Mouse (Mus musculus) midbrain, embryonic 11.5 days (tissue): ENCODE measurements around the gene Cend1. TPM values are rescaled to one million over a fixed set of nuclear protein-coding genes. Genes with fewer than 3 reads are reported as not detected.

Experiments used
- ATAC-seq: fragments of 200-750 bp; cut with Nextera tagmentation; 2 replicates; pipeline ENCODE4 v1.8.0; 2017; ENCODE audit warnings: moderate TSS enrichment, moderate library complexity; ENCODE audit not compliant: low FRiP score
- DNase-seq: peaks from one replicate; pipeline ENCODE4 v3.0.0; 2015; ENCODE audit warnings: low spot score; ENCODE audit errors: missing footprints
- H3K27ac ChIP-seq: fragments of 300-500 bp; sonication (generic); 2 replicates; pipeline ENCODE4 v1.5.1; 2014; ENCODE audit warnings: low read depth, low read length
- H3K27me3 ChIP-seq: fragments of 300-500 bp; sonication (generic); 2 replicates; pipeline ENCODE4 v1.6.1; 2014; ENCODE audit warnings: mild to moderate bottlenecking, low read length, moderate library complexity, mixed read lengths; ENCODE audit not compliant: control insufficient read depth, insufficient read depth
- H3K36me3 ChIP-seq: fragments of 300-500 bp; sonication (generic); 2 replicates; pipeline ENCODE4 v1.6.1; 2014; ENCODE audit warnings: mild to moderate bottlenecking, low read length, moderate library complexity, mixed read lengths; ENCODE audit not compliant: control insufficient read depth, insufficient read depth
- H3K4me1 ChIP-seq: fragments of 300-500 bp; sonication (generic); 2 replicates; pipeline ENCODE4 v1.6.1; 2014; ENCODE audit warnings: low read length; ENCODE audit not compliant: control insufficient read depth, insufficient read depth
- H3K4me2 ChIP-seq: fragments of 300-500 bp; sonication (generic); 2 replicates; pipeline ENCODE4 v1.6.1; 2014; ENCODE audit warnings: mild to moderate bottlenecking, moderate library complexity
- H3K4me3 ChIP-seq: fragments of 300-500 bp; sonication (generic); 2 replicates; pipeline ENCODE4 v1.5.1; 2014; ENCODE audit warnings: low read depth, low read length
- H3K9ac ChIP-seq: fragments of 300-500 bp; sonication (generic); 2 replicates; pipeline ENCODE4 v1.6.1; 2014; ENCODE audit warnings: low read length
- H3K9me3 ChIP-seq: fragments of 300-500 bp; sonication (generic); 2 replicates; pipeline ENCODE4 v1.6.1; 2016; ENCODE audit warnings: low read length; ENCODE audit not compliant: control insufficient read depth
- WGBS: fragments of 180-500 bp; shearing (Covaris S2); extraction: QIAGEN DNeasy Blood & Tissue Kit; methylation state at CpG from one replicate; pipeline ENCODE4 v1.1.7; 2014; 5-methylcytosine and 5-hydroxymethylcytosine counted together
- polyA plus RNA-seq: library from polyadenylated mRNA; unstranded; fragments of >200 nt; fragmentation: Nextera tagmentation; extraction: Ambion mirVana; gene quantifications from 2 replicates; pipeline ENCODE4 v1.2.1, GENCODE M21; 2014

The Cend1 gene
- polyA plus RNA-seq, 1 experiment from 2014 or later, result 5.8 TPM

DNA sequence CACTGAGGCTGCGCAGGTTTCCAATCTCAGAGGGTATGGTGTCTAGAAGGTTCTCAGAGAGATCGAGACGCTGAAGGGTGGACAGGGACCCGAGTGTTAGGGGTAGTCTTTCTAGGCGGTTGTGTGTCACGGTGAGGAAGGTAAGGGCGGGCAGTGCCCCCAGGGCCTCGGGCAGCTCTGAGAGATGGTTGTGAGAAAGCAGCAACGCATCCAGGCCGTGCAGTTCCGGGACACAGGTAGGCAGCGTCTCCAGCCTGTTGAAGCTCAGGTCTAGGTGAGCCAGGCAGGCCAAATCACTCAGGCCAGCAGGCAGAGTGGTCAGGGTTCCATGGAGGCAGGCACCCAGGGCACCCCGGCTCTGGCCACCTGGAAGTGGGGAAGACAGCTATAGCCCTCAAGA lies 12.9 kb upstream of the Cend1 start:
- WGBS, result 92% methylated on average over 13 of the region's 13 CpGs
- peak; percentile 44 for DNase-seq
- peak overlapping the region; percentile 77 for H3K4me2 ChIP-seq
- no peak overlapping the region for H3K27ac ChIP-seq
- ATAC-seq, result no peak
- H3K4me3 ChIP-seq, result no peak overlapping the region
- H3K27me3 ChIP-seq, result no peaks in the 10 kb centered on the region
- 0 out of 2 replicates have a peak, but pooled peaks cover 2% of the 10 kb centered on the region for H3K36me3 ChIP-seq
- H3K4me1 ChIP-seq, result peaks cover 11% of the 10 kb centered on the region
- H3K9ac ChIP-seq, result peak overlapping the region; percentile 70
- no peaks in the 10 kb centered on the region for H3K9me3 ChIP-seq

DNA sequence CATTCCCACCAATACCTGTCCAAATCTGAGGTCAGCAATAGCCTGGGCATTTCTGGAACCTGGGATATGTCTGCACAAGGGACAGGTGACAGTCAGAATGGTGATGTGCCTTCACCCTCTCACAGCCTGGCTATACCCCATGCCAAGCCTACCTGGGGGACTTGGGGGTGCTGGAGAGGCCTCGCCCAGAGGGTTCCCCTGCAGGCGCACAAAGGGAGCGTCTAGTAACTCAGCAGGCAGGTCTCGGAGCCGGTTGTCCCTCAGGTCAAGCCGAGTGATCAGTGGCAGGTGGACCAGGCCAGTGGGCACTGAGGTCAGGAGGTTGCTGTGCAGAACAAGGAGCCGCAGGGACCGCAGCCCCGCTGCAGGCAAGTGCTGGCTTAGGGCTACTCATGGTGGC lies 12.2 kb upstream of the Cend1 start:
- no peak overlapping the region for H3K4me2 ChIP-seq

GRCm38 (mm10) chr7:141440613-141441012 lies 11.3 kb upstream of the Cend1 start:
- Histone ChIP-seq H3K9me3 (no peaks in the 10 kb centered on the region), H3K9ac (no peak overlapping the region), H3K36me3 (0 out of 2 replicates have a peak, but pooled peaks cover 2% of the 10 kb centered on the region), H3K4me1 (peaks cover 24% of the 10 kb centered on the region), H3K27me3 (no peaks in the 10 kb centered on the region), H3K4me2 (no peak overlapping the region), H3K4me3 (no peak overlapping the region), H3K27ac (no peak overlapping the region)
- DNase-seq, result peak; percentile 90
- no peak for ATAC-seq
- 34% methylated on average over 6 of the region's 6 CpGs for WGBS

More for the DNA sequence above, 12.2 kb upstream of the Cend1 start:
- Histone ChIP-seq H3K9ac (no peak overlapping the region), H3K4me3 (no peak overlapping the region), H3K9me3 (no peaks in the 10 kb centered on the region), H3K36me3 (0 out of 2 replicates have a peak, but pooled peaks cover 2% of the 10 kb centered on the region), H3K27me3 (no peaks in the 10 kb centered on the region), H3K27ac (no peak overlapping the region), H3K4me1 (peaks cover 18% of the 10 kb centered on the region)
- no peak for ATAC-seq
- DNase-seq, result peak; percentile 69
- WGBS, result 94% methylated on average over 9 of the region's 9 CpGs

DNA sequence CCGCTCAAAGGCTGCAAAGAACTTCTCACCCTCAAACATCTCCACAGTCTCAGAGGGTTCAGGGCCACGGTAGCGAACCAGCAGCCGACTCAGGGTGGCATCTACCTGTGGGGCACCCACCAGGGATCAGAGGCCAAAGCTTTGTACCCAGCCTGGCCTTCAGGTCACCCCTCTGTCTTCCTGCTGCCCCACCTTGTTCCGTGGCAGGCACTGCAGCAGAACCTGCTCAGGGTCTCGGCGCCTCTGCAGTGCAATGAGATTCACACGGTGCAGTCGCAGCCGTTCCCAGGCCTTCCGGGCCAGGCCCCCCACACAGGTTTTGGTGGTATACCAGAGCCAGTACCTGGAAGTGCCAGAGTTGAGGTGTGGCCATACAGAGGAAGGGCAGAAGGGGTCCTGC lies 10.5 kb upstream of the Cend1 start:
- H3K27me3 ChIP-seq, result no peaks in the 10 kb centered on the region
- no peaks in the 10 kb centered on the region for H3K9me3 ChIP-seq
- DNase-seq, result peak; percentile 35
- no peak overlapping the region for H3K4me2 ChIP-seq
- ATAC-seq, result no peak
- 93% methylated on average over 11 of the region's 11 CpGs for WGBS
- H3K4me1 ChIP-seq, result peaks cover 30% of the 10 kb centered on the region
- no peak overlapping the region for H3K9ac ChIP-seq
- H3K27ac ChIP-seq, result no peak overlapping the region
- H3K36me3 ChIP-seq, result 0 out of 2 replicates have a peak, but pooled peaks cover 2% of the 10 kb centered on the region
- no peak overlapping the region for H3K4me3 ChIP-seq

- no peak overlapping the region for H3K4me3 ChIP-seq
- H3K4me2 ChIP-seq, result no peak overlapping the region
- H3K9me3 ChIP-seq, result no peaks in the 10 kb centered on the region
- 97% methylated on average over 10 of the region's 10 CpGs for WGBS
- DNase-seq (no peak), ATAC-seq (no peak)
- H3K9ac ChIP-seq, result no peak overlapping the region
- H3K27me3 ChIP-seq, result no peaks in the 10 kb centered on the region
- 0 out of 2 replicates have a peak, but pooled peaks cover 2% of the 10 kb centered on the region for H3K36me3 ChIP-seq
- H3K27ac ChIP-seq, result no peak overlapping the region
- peaks cover 34% of the 10 kb centered on the region for H3K4me1 ChIP-seq
These were observed 9.9 kb upstream of the Cend1 start for GRCm38 (mm10) chr7:141439140-141439679.

DNA sequence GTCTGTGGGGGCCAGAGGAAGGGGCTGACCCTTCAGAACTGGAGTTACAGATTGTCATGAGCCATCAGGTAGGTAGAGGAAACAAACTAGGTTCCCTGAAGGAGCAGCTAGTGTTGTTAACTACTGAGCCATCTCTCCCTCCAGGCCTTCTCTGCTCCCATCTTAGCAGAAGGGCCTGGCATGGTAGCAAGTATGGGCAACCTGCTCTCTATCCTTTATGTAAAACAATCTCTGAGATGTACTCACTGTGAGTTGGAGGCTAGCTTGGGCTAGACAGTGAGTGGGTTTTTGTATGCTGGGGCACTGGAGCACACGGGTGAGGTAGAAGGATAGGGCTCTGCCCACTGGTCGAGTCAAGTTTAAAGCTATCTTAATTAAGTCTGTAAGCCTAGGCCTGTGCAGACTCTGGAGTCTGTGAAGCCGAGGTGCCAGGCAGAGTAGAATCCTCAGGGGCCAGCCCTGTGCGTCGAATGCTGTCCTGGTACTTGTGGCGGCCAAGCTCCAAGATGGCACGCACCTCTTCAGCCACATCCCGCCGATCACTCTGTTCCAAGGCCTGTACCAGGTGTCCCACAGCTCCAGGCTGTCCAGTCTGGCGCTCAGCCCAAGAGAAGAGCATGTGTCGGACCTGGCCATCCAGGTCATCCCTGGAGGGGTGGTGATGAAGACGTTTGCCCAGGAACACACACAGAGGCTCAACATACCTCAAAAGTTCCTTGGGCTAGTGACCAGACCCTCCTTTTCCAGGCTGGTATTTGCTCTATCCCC lies 9.1 kb upstream of the Cend1 start:
- Histone ChIP-seq H3K9ac (no peak overlapping the region), H3K4me2 (no peak overlapping the region), H3K27ac (no peak overlapping the region), H3K4me3 (no peak overlapping the region), H3K9me3 (no peaks in the 10 kb centered on the region), H3K27me3 (no peaks in the 10 kb centered on the region), H3K36me3 (0 out of 2 replicates have a peak, but pooled peaks cover 2% of the 10 kb centered on the region), H3K4me1 (peaks cover 39% of the 10 kb centered on the region)
- WGBS, result 91% methylated on average over 12 of the region's 12 CpGs
- ATAC-seq (no peak), DNase-seq (peak; percentile 64)

GRCm38 (mm10) chr7:141437178-141438120 lies 8.2 kb upstream of the Cend1 start, which contains the start of gene Slc25a22:
Gene Slc25a22 (minus strand): TSS chr7:141437892.
- H3K4me1 ChIP-seq, result peaks cover 30% of the 10 kb centered on the region
- H3K4me2 ChIP-seq, result peak within 1 kb of the TSS; percentile 87
- no peaks in the 10 kb centered on the region for H3K27me3 ChIP-seq
- no peak within 1 kb of the TSS; the same call in 1 of the 2 replicates for H3K27ac ChIP-seq
- DNase-seq (peak; percentile 99), ATAC-seq (peak; percentile 83)
- no peaks in the 10 kb centered on the region for H3K9me3 ChIP-seq
- WGBS, result 6% methylated on average over 53 of the region's 53 CpGs
- H3K36me3 ChIP-seq, result peaks cover 2% of the 10 kb centered on the region; the same call in 1 of the 2 replicates
- H3K9ac ChIP-seq, result peak within 1 kb of the TSS; percentile 81
- peak within 1 kb of the TSS; percentile 60 for H3K4me3 ChIP-seq

- H3K9me3 ChIP-seq, result no peaks in the 10 kb centered on the region
- H3K4me3 ChIP-seq, result peak overlapping the region; percentile 60
- H3K27me3 ChIP-seq, result no peaks in the 10 kb centered on the region
- no peak for DNase-seq
- WGBS, result 44% methylated on average over 2 of the region's 2 CpGs
- peak overlapping the region; percentile 87 for H3K4me2 ChIP-seq
- no peak overlapping the region for H3K27ac ChIP-seq
- peaks cover 2% of the 10 kb centered on the region; the same call in 1 of the 2 replicates for H3K36me3 ChIP-seq
- peak overlapping the region; percentile 81 for H3K9ac ChIP-seq
- H3K4me1 ChIP-seq, result peaks cover 30% of the 10 kb centered on the region
- ATAC-seq, result no peak
These were observed 7.2 kb upstream of the Cend1 start for GRCm38 (mm10) chr7:141436523-141436892.
